Mouse (Mus musculus) liver, postnatal 0 days (tissue): Measurements from ENCODE around the gene Stx8.

ENCODE experiments used
- CTCF ChIP-seq: sonication (generic); IDR thresholded peaks from 2 replicates; pipeline ENCODE4 v1.5.1; 2016; ENCODE audit warnings: antibody characterized with exemption, low read depth
- EP300 ChIP-seq: IDR thresholded peaks from 2 replicates; pipeline ENCODE4 v1.6.1; 2016; ENCODE audit warnings: antibody characterized with exemption, low read depth, mild to moderate bottlenecking

- TF ChIP-seq CTCF, result 0 out of 2 replicates have a peak, but pooled peaks have one; percentile 7
- no peak for TF ChIP-seq EP300
These were observed 60.6 kb downstream of the Stx8 start for GRCm38 (mm10) chr11:68026590-68026989.
